Mouse (Mus musculus) spleen, adult 2 months (tissue): ENCODE measurements around the gene Map4k3. TPM values are rescaled to one million over a fixed set of nuclear protein-coding genes. Genes with fewer than 3 reads are reported as not detected.

Source experiments
- DNase-seq, 2 experiments: peaks; one replicate each; pipeline versions ENCODE4 v3.0.0 to v3.0.0-alpha.2; 2012 to 2021; ENCODE audit warnings: low spot score in 2 of 2, low read depth in 1 of 2
- H3K27ac ChIP-seq: fragments of 200-500 bp; 2 replicates; pipeline ENCODE4 v1.5.1; 2012; ENCODE audit warnings: low read length, inconsistent platforms; ENCODE audit not compliant: insufficient read depth
- H3K27me3 ChIP-seq: fragments of 200-500 bp; 2 replicates; pipeline ENCODE4 v1.6.1; 2012; ENCODE audit warnings: mild to moderate bottlenecking, moderate library complexity, low read length, inconsistent platforms; ENCODE audit not compliant: control insufficient read depth, insufficient read depth
- H3K36me3 ChIP-seq: fragments of 200-500 bp; 2 replicates; pipeline ENCODE4 v1.6.1; 2012; ENCODE audit warnings: mild to moderate bottlenecking, low read length, inconsistent platforms; ENCODE audit not compliant: control insufficient read depth, insufficient read depth
- H3K4me1 ChIP-seq: fragments of 200-500 bp; 2 replicates; pipeline ENCODE4 v1.6.1; 2011; ENCODE audit warnings: inconsistent platforms; ENCODE audit not compliant: control insufficient read depth, insufficient read depth, insufficient read length
- H3K4me3 ChIP-seq: fragments of 200-500 bp; 2 replicates; pipeline ENCODE4 v1.5.1; 2011; ENCODE audit warnings: mild to moderate bottlenecking, inconsistent platforms; ENCODE audit not compliant: insufficient read depth, insufficient read length; ENCODE audit errors: extremely low read depth
- CTCF ChIP-seq: fragments of 200-500 bp; IDR thresholded peaks from 2 replicates; pipeline ENCODE4 v1.5.1; 2011; ENCODE audit warnings: mild to moderate bottlenecking, inconsistent platforms; ENCODE audit not compliant: insufficient read depth, insufficient read length, insufficient replicate concordance; ENCODE audit errors: extremely low read depth
- POLR2A ChIP-seq: fragments of 200-500 bp; IDR thresholded peaks from 2 replicates; pipeline ENCODE4 v1.6.1; 2011; ENCODE audit warnings: low read depth, low read length, inconsistent platforms
- WGBS: fragments of 180-500 bp; shearing (Covaris S2); methylation state at CpG from one replicate; pipeline ENCODE4 v1.1.7; 2018; 5-methylcytosine and 5-hydroxymethylcytosine counted together
- polyA plus RNA-seq: library from polyadenylated mRNA; depleted of rRNA; stranded (reverse); fragments of >200 nt; gene quantifications from 2 replicates; pipeline ENCODE4 v1.2.3, GENCODE M21; 2012

Gene Map4k3
- polyA plus RNA-seq, 1 experiment = 4.3 TPM

GRCm38 (mm10) chr17:80579089-80579488, 149.2 kb downstream of the Map4k3 start:
- 0 out of 2 replicates have a peak, but pooled peaks cover 2% of the 10 kb centered on the region for H3K27me3 ChIP-seq
- 88% methylated on average over 9 of the region's 9 CpGs for WGBS
- no peak overlapping the region for H3K27ac ChIP-seq
- DNase-seq = no peak
- H3K4me3 ChIP-seq = no peak overlapping the region
- TF ChIP-seq CTCF (no peak), POLR2A (no peak)
- peaks cover 4% of the 10 kb centered on the region; the same call in 1 of the 2 replicates for H3K4me1 ChIP-seq
- no peaks in the 10 kb centered on the region; the same call in 1 of the 2 replicates for H3K36me3 ChIP-seq

DNA sequence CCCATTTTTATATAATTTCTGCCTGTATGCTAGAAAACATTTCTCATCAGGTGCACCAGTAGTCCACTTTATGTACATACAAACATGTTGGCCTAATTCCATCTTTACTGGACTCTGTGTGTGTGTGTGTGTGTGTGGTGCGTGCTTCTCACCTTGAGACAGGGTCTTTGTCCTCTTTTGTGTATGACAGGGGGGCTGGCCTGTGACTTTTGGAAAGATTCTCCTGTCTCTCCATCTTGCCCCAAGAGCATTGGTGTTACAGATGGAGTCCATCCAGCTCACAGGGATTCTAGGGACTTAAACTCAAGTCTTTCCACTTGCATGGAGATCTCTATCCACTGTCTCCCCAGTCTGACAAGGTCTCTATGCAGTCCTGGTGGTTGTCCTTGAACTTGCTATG, 150.2 kb downstream of the Map4k3 start:
- TF ChIP-seq CTCF (no peak), POLR2A (no peak)
- 88% methylated on average over 1 of the region's 1 CpGs for WGBS
- no peak for DNase-seq
- Histone ChIP-seq H3K27me3 (0 out of 2 replicates have a peak, but pooled peaks cover 2% of the 10 kb centered on the region), H3K4me1 (peaks cover 4% of the 10 kb centered on the region; the same call in 1 of the 2 replicates), H3K36me3 (no peaks in the 10 kb centered on the region; the same call in 1 of the 2 replicates), H3K4me3 (no peak overlapping the region), H3K27ac (no peak overlapping the region)

- H3K4me3 ChIP-seq = peak within 1 kb of the TSS; percentile 21; the same call in 1 of the 2 replicates
- no peak for TF ChIP-seq POLR2A
- no peak for TF ChIP-seq CTCF
- WGBS = 79% methylated on average over 15 of the region's 15 CpGs
Measured at GRCm38 (mm10) chr17:80577639-80578038, 150.6 kb downstream of the Map4k3 start, which contains the start of gene Cdkl4. Gene Cdkl4 (minus strand): TSS chr17:80577813.

GRCm38 (mm10) chr17:80577214-80577613, 151.1 kb downstream of the Map4k3 start:
- Histone ChIP-seq H3K27me3 (0 out of 2 replicates have a peak, but pooled peaks cover 2% of the 10 kb centered on the region), H3K27ac (no peak overlapping the region), H3K4me1 (peaks cover 4% of the 10 kb centered on the region; the same call in 1 of the 2 replicates), H3K4me3 (peak overlapping the region; percentile 21; the same call in 1 of the 2 replicates), H3K36me3 (no peaks in the 10 kb centered on the region; the same call in 1 of the 2 replicates)
- 1% methylated on average over 30 of the region's 30 CpGs for WGBS
- DNase-seq = peak; percentile 65 to 77
- no peak for TF ChIP-seq POLR2A
- TF ChIP-seq CTCF = no peak

More at GRCm38 (mm10) chr17:80577639-80578038, 150.6 kb downstream of the Map4k3 start, which contains the start of gene Cdkl4:
- no peak for DNase-seq
- Histone ChIP-seq H3K4me1 (peaks cover 4% of the 10 kb centered on the region; the same call in 1 of the 2 replicates), H3K27me3 (0 out of 2 replicates have a peak, but pooled peaks cover 2% of the 10 kb centered on the region), H3K36me3 (no peaks in the 10 kb centered on the region; the same call in 1 of the 2 replicates), H3K27ac (no peak within 1 kb of the TSS)

- H3K4me1 ChIP-seq = peaks cover 4% of the 10 kb centered on the region; the same call in 1 of the 2 replicates
- no peak overlapping the region for H3K4me3 ChIP-seq
- 74% methylated on average over 7 of the region's 7 CpGs for WGBS
- TF ChIP-seq CTCF (no peak), POLR2A (no peak)
- no peak overlapping the region for H3K27ac ChIP-seq
- DNase-seq = no peak
- no peaks in the 10 kb centered on the region for H3K36me3 ChIP-seq
- H3K27me3 ChIP-seq = 0 out of 2 replicates have a peak, but pooled peaks cover 2% of the 10 kb centered on the region
Measured at GRCm38 (mm10) chr17:80575008-80575407, 153.3 kb downstream of the Map4k3 start.

DNA sequence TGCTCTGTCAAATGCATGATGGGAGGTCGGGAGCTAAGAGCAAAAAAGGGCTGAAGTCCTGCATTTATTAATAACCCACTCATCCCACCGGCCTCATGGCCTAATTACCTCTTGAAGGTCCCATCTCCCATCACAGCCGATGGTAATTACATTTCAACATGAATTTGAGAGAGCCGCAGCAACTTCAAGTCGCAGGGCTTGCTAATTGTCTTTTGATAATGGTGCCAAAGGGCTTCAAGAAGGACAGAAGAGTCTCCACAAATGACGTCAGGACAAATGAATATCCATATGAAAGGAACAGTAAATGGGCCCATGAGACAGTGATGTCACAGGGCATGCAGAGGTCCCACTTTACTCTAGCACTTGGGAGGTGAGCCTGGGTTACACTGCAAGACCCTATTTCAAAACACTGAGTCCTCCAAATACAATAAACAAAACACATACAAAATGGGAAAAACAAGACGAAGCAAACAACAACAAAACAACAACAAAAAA, 153.8 kb downstream of the Map4k3 start:
- Histone ChIP-seq H3K4me1 (peaks cover 4% of the 10 kb centered on the region; the same call in 1 of the 2 replicates), H3K27ac (no peak overlapping the region), H3K4me3 (no peak overlapping the region), H3K36me3 (no peaks in the 10 kb centered on the region), H3K27me3 (0 out of 2 replicates have a peak, but pooled peaks cover 2% of the 10 kb centered on the region)
- no peak for DNase-seq
- no peak for TF ChIP-seq POLR2A
- no peak for TF ChIP-seq CTCF
- WGBS = 90% methylated on average over 7 of the region's 7 CpGs
